Mouse (Mus musculus) hindlimb bud, embryonic 11.5 days (tissue): Measurements from ENCODE around the gene Mknk1.

ENCODE experiments used
- DNase-seq: peaks from one replicate; pipeline ENCODE4 v3.0.0-alpha.2; 2012; ENCODE audit warnings: low read depth, low spot score; ENCODE audit errors: extremely low spot score

The Mknk1 gene

GRCm38 (mm10) chr4:115840842-115841241, 1.8 kb downstream of the Mknk1 start:
- no peak for DNase-seq

GRCm38 (mm10) chr4:115846656-115847055, 7.7 kb downstream of the Mknk1 start:
- DNase-seq, result no peak

- DNase-seq, result no peak
These were observed 8.4 kb downstream of the Mknk1 start for GRCm38 (mm10) chr4:115847377-115847776.

GRCm38 (mm10) chr4:115848083-115848482, 9.1 kb downstream of the Mknk1 start:
- DNase-seq, result no peak

- DNase-seq, result no peak
These were observed 10.1 kb downstream of the Mknk1 start for GRCm38 (mm10) chr4:115848990-115849677.

GRCm38 (mm10) chr4:115850111-115850510, 11.1 kb downstream of the Mknk1 start:
- no peak for DNase-seq

- no peak for DNase-seq
These were observed 11.6 kb downstream of the Mknk1 start for GRCm38 (mm10) chr4:115850631-115851030.

GRCm38 (mm10) chr4:115851569-115851968, 12.6 kb downstream of the Mknk1 start:
- no peak for DNase-seq

GRCm38 (mm10) chr4:115855100-115855499, 16.1 kb downstream of the Mknk1 start:
- no peak for DNase-seq

- no peak for DNase-seq
These were observed 16.6 kb downstream of the Mknk1 start for GRCm38 (mm10) chr4:115855609-115856008.

GRCm38 (mm10) chr4:115856282-115856681, 17.3 kb downstream of the Mknk1 start:
- DNase-seq, result no peak

- DNase-seq, result no peak
These were observed 18.4 kb downstream of the Mknk1 start for GRCm38 (mm10) chr4:115857293-115857883.

- DNase-seq, result no peak
These were observed 24.4 kb downstream of the Mknk1 start for GRCm38 (mm10) chr4:115863352-115863751.

- peak; percentile 84 for DNase-seq
These were observed 24.9 kb downstream of the Mknk1 start for GRCm38 (mm10) chr4:115863880-115864279.

- no peak for DNase-seq
These were observed 30.7 kb downstream of the Mknk1 start for GRCm38 (mm10) chr4:115869512-115870210.

GRCm38 (mm10) chr4:115873231-115873630, 34.2 kb downstream of the Mknk1 start:
- no peak for DNase-seq

GRCm38 (mm10) chr4:115878216-115878678, 39.2 kb downstream of the Mknk1 start:
- no peak for DNase-seq

GRCm38 (mm10) chr4:115878828-115879227, 39.8 kb downstream of the Mknk1 start:
- no peak for DNase-seq

- no peak for DNase-seq
These were observed 42.2 kb downstream of the Mknk1 start for GRCm38 (mm10) chr4:115881183-115881582.

GRCm38 (mm10) chr4:115882195-115882594, 43.2 kb downstream of the Mknk1 start:
- DNase-seq, result no peak

- DNase-seq, result no peak
These were observed 45.0 kb downstream of the Mknk1 start, which contains the start of gene Kncn for GRCm38 (mm10) chr4:115884022-115884421. Gene Kncn, plus strand, starts transcription at chr4:115884400.

- DNase-seq, result no peak
These were observed 46.8 kb downstream of the Mknk1 start for GRCm38 (mm10) chr4:115885846-115886245.
